Mouse (Mus musculus): ENCODE measurements at regions not wholly inside any gene's neighbourhood (a gene's known extent, or its start where the extent isn't known, plus 50 kb on each side); places are given as distances from the start of the nearest gene placed in this dataset.

DNA sequence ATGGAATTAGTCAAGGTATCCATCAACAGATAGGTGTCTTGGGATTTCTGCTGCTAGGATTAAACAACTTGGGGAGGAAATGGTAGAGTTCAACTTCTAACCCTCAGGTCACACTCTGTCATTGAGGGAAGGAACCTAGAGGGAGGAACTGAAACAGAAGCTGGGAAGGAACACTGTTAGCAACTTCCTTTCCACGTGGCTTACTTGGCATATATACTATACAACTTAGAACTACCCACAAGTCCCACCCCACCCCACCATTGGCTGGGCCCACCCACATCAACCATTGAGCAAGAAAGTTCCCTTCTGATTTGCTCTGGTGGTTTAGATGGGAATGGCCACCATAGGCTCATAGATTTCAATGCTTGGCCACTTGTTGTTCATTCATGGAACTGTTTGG, 251.8 kb upstream of the Arid1b start:
- Histone ChIP-seq H3K4me1 (peaks cover 7% of the 10 kb centered on the region), H3K4me3 (no peak overlapping the region), H3K36me3 (ENCODE audit: poor library complexity, severe bottlenecking) (no peaks in the 10 kb centered on the region), H3K9me3 (replicated peaks) (no peaks in the 10 kb centered on the region), H3K27ac (no peak overlapping the region), H3K9ac (no peak overlapping the region), H3K27me3 (no peaks in the 10 kb centered on the region), H3K4me2 (no peak overlapping the region)
- no peak for ATAC-seq
- WGBS, result 58% methylated on average over 1 of the region's 1 CpGs

DNA sequence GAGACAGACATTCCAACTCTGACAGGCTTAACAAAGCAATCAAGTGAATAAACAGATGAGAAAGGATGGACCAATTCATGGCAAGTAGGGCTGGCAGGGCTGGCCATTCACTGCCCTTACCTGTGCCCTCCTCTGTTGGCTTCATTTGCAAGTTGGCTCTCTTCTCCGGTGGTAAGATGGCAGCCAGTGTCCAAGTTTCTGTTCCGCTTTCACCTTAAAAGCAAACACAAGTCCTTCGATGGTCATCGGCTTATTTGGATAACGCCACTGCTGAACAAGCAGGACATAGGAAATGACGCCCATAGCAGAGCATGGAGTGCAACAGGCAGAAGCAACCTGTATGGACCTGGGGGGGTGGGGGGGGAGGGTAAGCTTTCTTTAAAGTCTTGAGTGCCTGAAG, 231.2 kb upstream of the Arid1b start:
- H3K27me3 ChIP-seq, result no peaks in the 10 kb centered on the region
- no peak overlapping the region for H3K9ac ChIP-seq
- 94% methylated on average over 6 of the region's 6 CpGs for WGBS

DNA sequence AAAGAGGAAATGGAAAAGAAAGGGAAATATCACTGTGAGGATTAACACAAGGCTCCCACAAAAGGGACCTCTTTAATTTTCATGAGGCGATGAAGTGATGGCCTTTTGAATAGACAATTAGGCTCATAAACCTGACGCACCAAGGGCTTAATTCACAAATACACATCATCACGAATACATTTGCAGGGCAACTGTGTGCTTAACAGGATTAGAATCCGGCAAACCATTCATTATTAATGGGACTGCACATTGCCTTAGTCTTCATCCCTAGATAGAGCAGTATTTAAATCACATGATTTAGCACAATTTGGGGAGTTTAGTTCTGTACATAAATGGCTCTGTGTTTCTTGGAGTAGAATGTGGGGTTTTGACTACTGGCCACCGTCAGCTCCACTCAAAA, 228.4 kb upstream of the Arid1b start:
- no peak overlapping the region for H3K27ac ChIP-seq
- H3K9ac ChIP-seq, result no peak overlapping the region
- H3K9me3 ChIP-seq (replicated peaks), result no peaks in the 10 kb centered on the region
- H3K4me1 ChIP-seq, result no peaks in the 10 kb centered on the region; the same call in 1 of the 2 replicates
- H3K4me2 ChIP-seq, result no peak overlapping the region
- no peak overlapping the region for H3K4me3 ChIP-seq
- no peaks in the 10 kb centered on the region for H3K27me3 ChIP-seq
- ATAC-seq, result no peak
- H3K36me3 ChIP-seq (ENCODE audit: poor library complexity, severe bottlenecking), result no peaks in the 10 kb centered on the region
- WGBS, result 19% methylated on average over 5 of the region's 5 CpGs

More for the DNA sequence above, 231.2 kb upstream of the Arid1b start:
- H3K4me2 ChIP-seq, result no peak overlapping the region
- ATAC-seq, result no peak
- no peaks in the 10 kb centered on the region for H3K36me3 ChIP-seq (ENCODE audit: poor library complexity, severe bottlenecking)
- no peaks in the 10 kb centered on the region for H3K9me3 ChIP-seq (replicated peaks)
- H3K4me3 ChIP-seq, result no peak overlapping the region
- H3K4me1 ChIP-seq, result no peaks in the 10 kb centered on the region; the same call in 1 of the 2 replicates
- no peak overlapping the region for H3K27ac ChIP-seq

- H3K27me3 ChIP-seq, result no peaks in the 10 kb centered on the region
- no peak for ATAC-seq
- 90% methylated on average over 5 of the region's 5 CpGs for WGBS
- H3K4me1 ChIP-seq, result no peaks in the 10 kb centered on the region; the same call in 1 of the 2 replicates
- no peak overlapping the region for H3K4me2 ChIP-seq
- H3K27ac ChIP-seq, result no peak overlapping the region
- H3K36me3 ChIP-seq (ENCODE audit: poor library complexity, severe bottlenecking), result no peaks in the 10 kb centered on the region
- no peak overlapping the region for H3K9ac ChIP-seq
- H3K4me3 ChIP-seq, result no peak overlapping the region
- H3K9me3 ChIP-seq (replicated peaks), result no peaks in the 10 kb centered on the region
Measured at GRCm38 (mm10) chr17:4767947-4768522, 226.1 kb upstream of the Arid1b start.

DNA sequence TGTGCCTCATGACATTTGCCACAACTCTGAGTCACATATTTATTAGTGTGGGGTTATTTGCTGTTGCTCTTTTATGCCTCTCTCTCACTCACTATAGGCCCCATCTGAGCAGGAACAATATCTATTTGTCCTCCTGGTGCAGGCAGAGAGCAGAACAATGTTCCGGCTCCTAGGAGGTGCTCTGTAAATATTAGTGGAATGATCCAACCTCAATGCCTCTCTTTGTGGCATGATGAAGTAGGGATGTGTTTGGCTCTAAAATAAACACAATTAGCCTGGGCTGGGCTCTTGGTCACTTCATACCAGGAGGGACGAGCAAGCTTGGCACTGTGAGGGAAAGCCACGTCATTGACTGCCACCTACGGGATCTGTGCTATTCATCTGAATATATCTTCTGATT, 224.8 kb upstream of the Arid1b start:
- H3K4me1 ChIP-seq, result no peaks in the 10 kb centered on the region; the same call in 1 of the 2 replicates
- H3K27me3 ChIP-seq, result no peaks in the 10 kb centered on the region
- no peaks in the 10 kb centered on the region for H3K36me3 ChIP-seq (ENCODE audit: poor library complexity, severe bottlenecking)
- no peak overlapping the region for H3K27ac ChIP-seq
- H3K9ac ChIP-seq, result no peak overlapping the region
- WGBS, result 63% methylated on average over 4 of the region's 4 CpGs
- H3K4me2 ChIP-seq, result no peak overlapping the region
- no peak overlapping the region for H3K4me3 ChIP-seq
- ATAC-seq, result no peak
- no peaks in the 10 kb centered on the region for H3K9me3 ChIP-seq (replicated peaks)

GRCm38 (mm10) chr17:4770052-4770451, 224.1 kb upstream of the Arid1b start:
- Histone ChIP-seq H3K27me3 (no peaks in the 10 kb centered on the region), H3K36me3 (ENCODE audit: poor library complexity, severe bottlenecking) (no peaks in the 10 kb centered on the region), H3K4me1 (no peaks in the 10 kb centered on the region; the same call in 1 of the 2 replicates), H3K9me3 (replicated peaks) (no peaks in the 10 kb centered on the region), H3K4me3 (no peak overlapping the region), H3K27ac (no peak overlapping the region), H3K9ac (no peak overlapping the region), H3K4me2 (no peak overlapping the region)
- WGBS, result 83% methylated on average over 3 of the region's 3 CpGs
- no peak for ATAC-seq

DNA sequence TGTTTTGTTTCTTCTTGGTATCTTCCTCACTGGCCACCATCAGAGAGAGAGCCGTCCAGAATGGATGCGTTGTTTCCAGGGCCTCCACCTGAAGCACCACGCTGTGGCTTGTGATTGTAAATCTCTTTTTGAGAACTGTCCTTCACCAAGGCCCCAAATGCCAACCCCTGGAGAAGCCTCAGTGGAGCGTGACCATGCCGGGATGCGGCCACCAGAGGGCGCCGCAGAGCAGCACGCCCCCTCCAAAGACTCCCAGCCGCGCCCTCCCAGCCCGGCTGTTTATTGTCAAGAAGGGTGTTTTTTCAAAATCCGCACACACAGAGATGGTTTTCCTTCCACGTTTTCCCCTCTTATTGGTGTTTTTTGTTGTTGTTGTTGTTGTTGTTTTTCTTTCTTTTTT, 216.0 kb upstream of the Arid1b start:
- Histone ChIP-seq H3K4me1 (no peaks in the 10 kb centered on the region), H3K4me3 (no peak overlapping the region), H3K27ac (no peak overlapping the region), H3K36me3 (ENCODE audit: poor library complexity, severe bottlenecking) (no peaks in the 10 kb centered on the region), H3K9ac (no peak overlapping the region), H3K27me3 (no peaks in the 10 kb centered on the region), H3K9me3 (replicated peaks) (no peaks in the 10 kb centered on the region), H3K4me2 (no peak overlapping the region)
- peak; percentile 80; the same call in 1 of the 2 replicates for ATAC-seq
- WGBS, result 2% methylated on average over 14 of the region's 14 CpGs

- WGBS, result 92% methylated on average over 10 of the region's 10 CpGs
- ATAC-seq, result no peak
- no peaks in the 10 kb centered on the region for H3K36me3 ChIP-seq (ENCODE audit: poor library complexity, severe bottlenecking)
Measured at GRCm38 (mm10) chr17:4779017-4779416, 215.1 kb upstream of the Arid1b start.

DNA sequence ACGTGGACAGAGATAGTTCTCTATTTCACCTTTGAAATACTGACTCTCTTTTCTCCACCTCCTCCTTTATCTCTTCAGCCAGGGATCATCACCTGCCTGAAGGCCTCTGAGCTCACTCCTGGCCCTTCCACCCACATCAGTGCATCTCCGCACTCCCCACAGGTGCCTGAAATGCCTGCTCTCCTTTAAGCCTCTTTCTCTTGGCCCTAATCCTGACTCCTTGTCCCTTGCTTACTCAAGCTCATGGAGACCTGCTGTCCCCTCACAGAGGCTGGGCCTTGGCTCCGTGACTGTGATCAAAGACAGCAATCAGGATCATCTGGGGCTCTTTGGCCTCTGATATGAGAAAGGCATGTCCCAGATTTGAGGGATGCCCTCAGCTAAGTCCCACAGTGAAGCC, 212.5 kb upstream of the Arid1b start:
- no peaks in the 10 kb centered on the region for H3K9me3 ChIP-seq (replicated peaks)
- H3K4me3 ChIP-seq, result no peak overlapping the region
- WGBS, result 84% methylated on average over 3 of the region's 3 CpGs
- H3K27me3 ChIP-seq, result no peaks in the 10 kb centered on the region
- H3K27ac ChIP-seq, result no peak overlapping the region
- no peaks in the 10 kb centered on the region for H3K4me1 ChIP-seq
- no peaks in the 10 kb centered on the region for H3K36me3 ChIP-seq (ENCODE audit: poor library complexity, severe bottlenecking)
- no peak for ATAC-seq
- H3K4me2 ChIP-seq, result no peak overlapping the region
- no peak overlapping the region for H3K9ac ChIP-seq

More at GRCm38 (mm10) chr17:4779017-4779416, 215.1 kb upstream of the Arid1b start:
- H3K4me1 ChIP-seq, result no peaks in the 10 kb centered on the region
- no peak overlapping the region for H3K27ac ChIP-seq
- no peaks in the 10 kb centered on the region for H3K9me3 ChIP-seq (replicated peaks)
- H3K4me2 ChIP-seq, result no peak overlapping the region
- H3K27me3 ChIP-seq, result no peaks in the 10 kb centered on the region
- H3K9ac ChIP-seq, result no peak overlapping the region
- no peak overlapping the region for H3K4me3 ChIP-seq

GRCm38 (mm10) chr17:4784296-4784695, 209.8 kb upstream of the Arid1b start:
- ATAC-seq, result no peak
- 71% methylated on average over 5 of the region's 5 CpGs for WGBS
- Histone ChIP-seq H3K4me2 (no peak overlapping the region), H3K4me3 (no peak overlapping the region), H3K27ac (no peak overlapping the region), H3K36me3 (ENCODE audit: poor library complexity, severe bottlenecking) (no peaks in the 10 kb centered on the region), H3K9ac (no peak overlapping the region), H3K9me3 (replicated peaks) (no peaks in the 10 kb centered on the region), H3K27me3 (no peaks in the 10 kb centered on the region), H3K4me1 (no peaks in the 10 kb centered on the region)

GRCm38 (mm10) chr17:4785281-4785839, 208.8 kb upstream of the Arid1b start:
- WGBS, result 62% methylated on average over 6 of the region's 6 CpGs
- Histone ChIP-seq H3K27me3 (no peaks in the 10 kb centered on the region), H3K4me2 (no peak overlapping the region), H3K4me1 (no peaks in the 10 kb centered on the region), H3K4me3 (no peak overlapping the region), H3K9ac (no peak overlapping the region), H3K36me3 (ENCODE audit: poor library complexity, severe bottlenecking) (no peaks in the 10 kb centered on the region), H3K27ac (no peak overlapping the region), H3K9me3 (replicated peaks) (no peaks in the 10 kb centered on the region)
- no peak for ATAC-seq

DNA sequence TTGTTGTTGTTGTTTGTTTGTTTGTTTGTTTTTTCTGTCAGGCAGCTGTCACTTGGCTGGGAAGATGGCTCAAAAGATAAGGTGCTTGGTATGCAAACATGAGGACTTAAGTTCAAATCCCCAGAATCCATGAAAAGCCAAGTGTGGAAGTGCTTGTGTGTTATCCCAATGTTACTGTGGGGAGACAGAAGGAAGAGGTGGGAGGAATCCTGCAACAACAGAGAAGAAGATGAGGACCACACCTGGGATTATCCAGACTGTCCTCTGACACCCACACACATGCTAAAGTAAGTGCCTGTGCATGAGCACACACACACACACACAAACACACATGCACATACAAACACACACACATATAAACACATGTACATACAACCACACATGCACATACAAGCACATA, 207.6 kb upstream of the Arid1b start:
- Histone ChIP-seq H3K9me3 (replicated peaks) (no peaks in the 10 kb centered on the region), H3K4me1 (no peaks in the 10 kb centered on the region), H3K36me3 (ENCODE audit: poor library complexity, severe bottlenecking) (no peaks in the 10 kb centered on the region), H3K4me2 (no peak overlapping the region), H3K27me3 (no peaks in the 10 kb centered on the region), H3K4me3 (no peak overlapping the region), H3K27ac (no peak overlapping the region), H3K9ac (no peak overlapping the region)
- no peak for ATAC-seq

GRCm38 (mm10) chr17:4791873-4792272, 202.3 kb upstream of the Arid1b start:
- no peaks in the 10 kb centered on the region for H3K4me1 ChIP-seq
- no peak for ATAC-seq
- WGBS, result 85% methylated on average over 10 of the region's 10 CpGs
- no peak overlapping the region for H3K4me3 ChIP-seq
- H3K27ac ChIP-seq, result no peak overlapping the region
- no peaks in the 10 kb centered on the region for H3K27me3 ChIP-seq
- H3K4me2 ChIP-seq, result no peak overlapping the region
- no peak overlapping the region for H3K9ac ChIP-seq
- no peaks in the 10 kb centered on the region for H3K36me3 ChIP-seq (ENCODE audit: poor library complexity, severe bottlenecking)
- no peaks in the 10 kb centered on the region for H3K9me3 ChIP-seq (replicated peaks)

Data from forebrain, embryonic 13.5 days (tissue).